Mouse (Mus musculus): ENCODE results near the gene Qdpr.

The Qdpr gene

DNA sequence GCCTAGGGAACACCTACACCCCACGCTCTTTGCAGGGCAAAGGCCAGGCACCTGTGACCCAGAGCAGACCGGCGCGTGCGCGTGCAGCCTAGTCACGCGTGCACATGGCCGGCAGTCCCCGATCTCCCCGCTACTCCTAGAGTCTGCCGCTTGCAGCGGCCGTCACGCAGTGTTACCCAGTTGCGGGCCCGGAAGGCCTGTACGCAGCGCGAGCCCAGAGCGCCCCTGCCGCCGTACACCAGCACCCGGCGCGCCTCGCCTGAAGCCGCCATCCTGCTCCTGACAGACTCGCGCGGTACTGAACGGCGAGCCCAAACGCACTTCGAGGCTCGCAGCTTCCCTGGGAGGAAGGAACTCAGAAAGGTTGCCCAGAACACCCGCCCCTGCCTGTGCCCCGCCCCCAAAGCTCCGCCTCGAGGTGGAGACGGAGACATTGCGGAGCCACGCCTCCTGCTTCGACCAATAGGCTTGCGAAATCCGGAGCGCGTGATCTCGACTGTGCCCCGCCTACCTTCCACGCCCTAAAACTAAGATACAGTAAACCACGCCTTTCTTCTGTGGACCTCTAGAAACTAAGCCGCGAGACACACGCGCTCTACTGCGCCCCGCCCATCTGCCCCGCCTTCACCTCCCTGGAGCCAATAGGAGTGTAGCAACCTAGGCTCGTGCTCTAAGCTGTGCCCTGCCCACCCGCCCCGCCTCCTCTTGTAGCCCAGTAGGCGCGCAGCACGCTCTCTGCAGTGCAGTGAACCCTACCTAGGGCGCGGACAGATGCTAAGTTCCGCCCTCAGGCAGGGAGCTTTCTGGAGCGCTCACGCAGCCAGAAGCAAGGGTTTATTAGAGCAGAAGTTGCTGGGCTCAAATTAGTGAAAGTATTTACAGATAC, at the start of gene Qdpr:
Gene Qdpr, minus strand, starts transcription at position 406 of the 886 bp plus-strand sequence.
- DNase-seq (ENCODE audit: low spot score in 2 of 2): peak; percentile 72 to 85

- DNase-seq (ENCODE audit: low spot score in 2 of 2): no peak
Observed at GRCm38 (mm10) chr5:45497564-45497963, 47.5 kb upstream of the Qdpr start.

- no peak for DNase-seq (ENCODE audit: low spot score in 2 of 2)
Observed at GRCm38 (mm10) chr5:45496930-45497550, 47.0 kb upstream of the Qdpr start.

- no peak for DNase-seq (ENCODE audit: low spot score in 2 of 2)
Observed at GRCm38 (mm10) chr5:45496479-45496878, 46.4 kb upstream of the Qdpr start.

- no peak for DNase-seq (ENCODE audit: low spot score in 2 of 2)
Observed at GRCm38 (mm10) chr5:45496042-45496441, 46.0 kb upstream of the Qdpr start.

DNA sequence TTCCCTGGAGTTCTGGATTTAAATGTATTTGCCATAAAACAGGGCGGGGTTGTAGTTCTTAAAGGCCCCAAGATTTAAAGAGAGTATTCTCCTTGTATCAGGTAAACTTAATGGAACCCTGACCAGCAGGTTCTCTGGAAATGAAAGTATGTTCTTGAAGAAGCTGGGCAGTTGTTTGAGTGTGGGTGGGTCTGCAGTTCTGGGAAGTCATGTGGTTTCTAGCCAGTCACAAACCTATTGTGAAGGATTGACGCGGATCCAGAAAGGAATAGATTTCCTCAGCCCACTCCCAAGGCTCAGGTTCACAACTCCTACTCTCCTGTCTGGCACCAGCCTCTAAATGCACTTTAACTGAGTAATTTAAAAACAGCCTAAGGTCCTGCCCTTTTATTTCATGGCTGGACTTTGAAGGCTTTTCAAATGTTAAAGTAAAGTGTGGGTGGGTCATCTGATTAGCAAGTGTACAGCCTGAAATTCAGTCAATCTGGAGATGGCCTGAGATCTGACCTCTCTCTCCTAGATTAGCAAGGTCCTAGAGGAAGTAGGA, 45.5 kb upstream of the Qdpr start:
- no peak for DNase-seq (ENCODE audit: low spot score in 2 of 2)

DNA sequence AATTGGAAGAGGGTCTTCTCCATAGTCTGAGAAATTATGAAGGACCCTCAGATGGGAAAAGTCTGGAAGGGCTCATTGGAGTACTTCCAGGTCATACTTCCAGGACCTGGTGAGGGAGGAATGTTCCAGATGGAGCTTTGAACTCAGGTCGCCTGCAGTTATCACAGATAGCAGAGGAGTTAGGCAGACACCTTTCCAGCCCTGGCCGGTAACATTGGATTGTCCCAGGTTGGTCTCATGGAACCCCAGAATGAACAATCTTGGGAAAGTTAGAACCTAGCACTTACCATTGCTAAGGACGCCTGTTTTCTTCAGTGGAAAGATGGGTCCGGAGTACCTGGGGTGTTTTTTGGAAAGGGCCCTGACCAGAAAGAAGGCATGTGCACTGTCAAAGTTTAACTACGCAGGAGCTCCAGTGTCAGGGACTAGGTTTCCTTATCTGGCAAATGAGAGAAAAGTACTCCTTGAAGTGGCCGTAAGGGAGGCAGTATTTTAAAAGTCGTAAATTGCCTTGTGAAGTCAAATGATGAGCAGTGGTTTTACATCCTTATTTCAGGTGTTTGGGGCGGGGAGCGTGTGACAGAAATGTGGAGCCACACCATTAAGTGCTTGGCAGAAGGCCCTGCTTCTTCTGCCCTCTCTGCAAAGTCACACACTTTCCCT, 44.2 kb upstream of the Qdpr start:
- no peak for DNase-seq (ENCODE audit: low spot score in 2 of 2)

- peak; percentile 90 to 94 for DNase-seq (ENCODE audit: low spot score in 2 of 2)
Observed at GRCm38 (mm10) chr5:45493191-45494092, 43.4 kb upstream of the Qdpr start, which contains the start of gene Lap3. Gene Lap3 (plus strand): TSS chr5:45493374.

DNA sequence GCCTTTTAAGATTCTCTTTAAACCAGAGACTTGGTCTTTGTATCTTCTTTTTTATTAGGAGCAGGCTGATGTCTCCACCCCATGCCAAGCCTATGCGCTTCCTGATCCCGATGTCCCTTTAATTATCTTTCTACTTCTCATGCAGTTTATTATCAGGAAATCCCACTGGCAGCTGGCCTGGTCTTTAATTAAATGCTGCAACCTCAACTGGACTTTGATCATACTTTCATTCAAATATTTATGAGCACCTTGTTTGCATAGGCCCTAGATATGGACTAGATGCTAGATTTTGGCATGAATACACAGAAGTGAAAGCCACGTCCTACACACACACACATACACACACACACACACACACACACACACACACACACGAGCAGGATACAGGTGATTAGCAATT, 41.7 kb upstream of the Qdpr start:
- DNase-seq (ENCODE audit: low spot score in 2 of 2): no peak

DNA sequence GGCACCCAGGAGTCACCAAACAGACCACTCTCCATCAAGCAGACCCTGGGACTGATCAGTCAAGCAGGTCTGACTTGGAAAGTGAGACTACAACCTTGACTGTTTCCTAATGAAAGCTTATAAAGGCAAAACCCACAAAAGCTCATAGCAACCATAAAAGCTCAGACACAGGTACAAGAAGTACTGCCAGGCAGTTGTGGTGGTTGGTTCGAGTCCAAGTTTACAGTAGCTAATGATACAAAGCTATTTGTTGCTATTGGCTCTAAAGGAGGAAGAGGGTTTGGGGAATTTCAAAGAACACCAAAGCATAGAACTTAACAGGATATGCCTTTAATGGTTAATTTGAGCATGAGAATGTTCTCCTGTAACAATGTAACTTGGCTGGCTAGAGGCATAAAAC, 33.6 kb upstream of the Qdpr start:
- DNase-seq (ENCODE audit: low spot score in 2 of 2): no peak

DNA sequence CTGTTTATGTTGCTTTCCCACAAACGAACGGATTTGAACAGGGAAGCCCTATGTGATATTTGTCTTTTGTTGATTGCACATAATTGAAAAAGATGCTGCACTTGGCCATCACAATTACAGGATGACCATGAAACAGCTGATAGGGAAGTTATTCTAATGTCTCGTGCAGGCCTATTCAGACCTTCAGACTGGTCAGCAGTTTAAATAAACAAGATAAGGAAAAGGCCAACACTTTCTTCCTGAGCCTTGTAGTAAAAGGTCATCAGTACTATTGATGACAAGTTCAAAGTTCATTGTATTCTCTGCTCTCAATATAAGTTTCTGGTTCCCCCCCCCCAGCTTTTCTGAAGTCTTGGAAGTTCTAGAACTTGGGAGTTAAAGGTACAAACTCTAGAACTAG, 32.6 kb upstream of the Qdpr start:
- DNase-seq (ENCODE audit: low spot score in 2 of 2): no peak

- no peak for DNase-seq (ENCODE audit: low spot score in 2 of 2)
Observed at GRCm38 (mm10) chr5:45481125-45481524, 31.1 kb upstream of the Qdpr start.

DNA sequence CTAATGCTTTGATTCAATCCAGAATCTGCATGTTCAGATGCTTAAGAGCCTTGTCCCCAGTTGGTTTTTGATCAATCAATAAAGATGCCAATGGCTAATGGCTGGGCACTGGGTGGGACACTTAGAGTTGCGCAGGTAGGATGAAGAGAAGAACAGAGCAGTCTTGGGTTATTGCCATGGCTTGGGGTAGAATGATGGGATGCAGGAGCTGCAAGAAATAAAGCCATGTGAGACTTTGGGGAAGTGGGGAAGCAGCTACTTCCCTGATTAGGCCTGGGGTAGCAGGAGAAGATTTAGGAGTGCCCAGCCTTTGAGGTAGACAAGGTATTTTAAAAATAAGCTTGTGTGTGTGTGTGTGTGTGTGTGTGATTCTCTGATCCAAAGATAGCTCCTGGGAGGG, 30.0 kb upstream of the Qdpr start:
- no peak for DNase-seq (ENCODE audit: low spot score in 2 of 2)

GRCm38 (mm10) chr5:45477601-45478000, 27.6 kb upstream of the Qdpr start:
- DNase-seq (ENCODE audit: low spot score in 2 of 2): no peak

- DNase-seq (ENCODE audit: low spot score in 2 of 2): no peak
Observed at GRCm38 (mm10) chr5:45476288-45476687, 26.3 kb upstream of the Qdpr start.

GRCm38 (mm10) chr5:45475771-45476170, 25.7 kb upstream of the Qdpr start:
- no peak for DNase-seq (ENCODE audit: low spot score in 2 of 2)

- DNase-seq (ENCODE audit: low spot score in 2 of 2): no peak
Observed at GRCm38 (mm10) chr5:45474758-45475157, 24.7 kb upstream of the Qdpr start.

- DNase-seq (ENCODE audit: low spot score in 2 of 2): no peak
Observed at GRCm38 (mm10) chr5:45474215-45474614, 24.2 kb upstream of the Qdpr start.

GRCm38 (mm10) chr5:45473521-45473920, 23.5 kb upstream of the Qdpr start:
- no peak for DNase-seq (ENCODE audit: low spot score in 2 of 2)

- no peak for DNase-seq (ENCODE audit: low spot score in 2 of 2)
Observed at GRCm38 (mm10) chr5:45472880-45473450, 22.9 kb upstream of the Qdpr start.

DNA sequence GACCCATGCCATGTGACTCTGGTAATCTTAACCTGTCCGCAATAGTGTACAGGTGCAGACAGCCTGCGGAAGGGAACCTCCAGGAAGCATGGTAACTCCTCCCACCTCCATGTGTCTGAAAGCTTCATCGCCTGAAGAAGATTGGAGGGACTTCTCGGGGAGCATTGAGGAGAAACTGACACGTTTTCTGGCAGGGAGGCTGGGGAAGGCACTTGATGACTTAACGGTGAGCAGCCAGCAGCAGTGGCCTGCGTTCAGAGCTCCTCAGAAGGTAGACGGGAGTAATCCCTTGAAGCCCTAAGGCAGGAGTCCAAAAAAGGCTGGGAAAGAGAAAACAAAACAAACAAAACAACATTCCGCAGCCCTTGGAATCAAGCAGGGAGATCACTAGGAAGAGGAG, 4.4 kb upstream of the Qdpr start:
- no peak for DNase-seq (ENCODE audit: low spot score in 2 of 2)
